Mouse (Mus musculus): Measurements from ENCODE around the gene Rabac1. TPM values are rescaled to one million over a fixed set of nuclear protein-coding genes. Genes with fewer than 3 reads are reported as not detected.

Rabac1 gene
- 73.1 and 73.7 TPM in 2 replicates for polyA plus RNA-seq (2016; fragmentation: Nextera tagmentation; extraction: Ambion mirVana)

GRCm38 (mm10) chr7:24971972-24972893 is at the start of gene Rabac1:
Gene Rabac1 (minus strand): TSS chr7:24972754.
- Histone ChIP-seq H3K27ac (peak within 1 kb of the TSS; percentile 85), H3K4me1 (peaks cover 15% of the 10 kb centered on the region), H3K36me3 (replicated peaks) (no peaks in the 10 kb centered on the region), H3K4me3 (peak within 1 kb of the TSS; percentile 72), H3K9me3 (no peaks in the 10 kb centered on the region), H3K27me3 (ENCODE audit: poor library complexity, severe bottlenecking) (no peaks in the 10 kb centered on the region)
- peak; percentile 87 for DNase-seq (ENCODE audit: extremely low spot score, low spot score)
- WGBS, result under 1% methylated on average over 45 of the region's 45 CpGs

GRCm38 (mm10) chr7:25011592-25011991 is 39.0 kb upstream of the Rabac1 start:
- H3K4me1 ChIP-seq, result peaks cover 40% of the 10 kb centered on the region
- peaks cover 53% of the 10 kb centered on the region for H3K36me3 ChIP-seq (replicated peaks)
- WGBS, result 72% methylated on average over 7 of the region's 7 CpGs
- H3K4me3 ChIP-seq, result no peak overlapping the region
- H3K27ac ChIP-seq, result no peak overlapping the region
- no peak for DNase-seq (ENCODE audit: extremely low spot score, low spot score)
- peaks cover 67% of the 10 kb centered on the region for H3K27me3 ChIP-seq (ENCODE audit: poor library complexity, severe bottlenecking)
- H3K9me3 ChIP-seq, result no peaks in the 10 kb centered on the region

GRCm38 (mm10) chr7:25010090-25010913 is 37.7 kb upstream of the Rabac1 start:
- peaks cover 40% of the 10 kb centered on the region for H3K36me3 ChIP-seq (replicated peaks)
- DNase-seq (ENCODE audit: extremely low spot score, low spot score), result peak; percentile 73
- peak overlapping the region; percentile 54 for H3K4me3 ChIP-seq
- no peaks in the 10 kb centered on the region for H3K9me3 ChIP-seq
- peaks cover 50% of the 10 kb centered on the region for H3K4me1 ChIP-seq
- peak overlapping the region; percentile 35; the same call in 1 of the 2 replicates for H3K27ac ChIP-seq
- under 1% methylated on average over 87 of the region's 97 CpGs for WGBS
- H3K27me3 ChIP-seq (ENCODE audit: poor library complexity, severe bottlenecking), result peaks cover 80% of the 10 kb centered on the region

- no peaks in the 10 kb centered on the region for H3K9me3 ChIP-seq
- peak overlapping the region; percentile 22; the same call in 1 of the 2 replicates for H3K27ac ChIP-seq
- no peak for DNase-seq (ENCODE audit: extremely low spot score, low spot score)
- peak overlapping the region; percentile 54 for H3K4me3 ChIP-seq
- H3K36me3 ChIP-seq (replicated peaks), result peaks cover 29% of the 10 kb centered on the region
- H3K27me3 ChIP-seq (ENCODE audit: poor library complexity, severe bottlenecking), result peaks cover 91% of the 10 kb centered on the region
- WGBS, result 8% methylated on average over 20 of the region's 20 CpGs
- peaks cover 58% of the 10 kb centered on the region for H3K4me1 ChIP-seq
These were observed 36.6 kb upstream of the Rabac1 start for GRCm38 (mm10) chr7:25009099-25009700.

GRCm38 (mm10) chr7:25008635-25009034 is 36.1 kb upstream of the Rabac1 start:
- H3K27ac ChIP-seq, result peak overlapping the region; percentile 22; the same call in 1 of the 2 replicates
- DNase-seq (ENCODE audit: extremely low spot score, low spot score), result peak; percentile 70
- peak overlapping the region; percentile 54 for H3K4me3 ChIP-seq
- peaks cover 23% of the 10 kb centered on the region for H3K36me3 ChIP-seq (replicated peaks)
- H3K27me3 ChIP-seq (ENCODE audit: poor library complexity, severe bottlenecking), result peaks cover 97% of the 10 kb centered on the region
- no peaks in the 10 kb centered on the region for H3K9me3 ChIP-seq
- peaks cover 60% of the 10 kb centered on the region for H3K4me1 ChIP-seq
- WGBS, result under 1% methylated on average over 17 of the region's 17 CpGs

GRCm38 (mm10) chr7:25007609-25008374 is 35.2 kb upstream of the Rabac1 start:
- Histone ChIP-seq H3K27me3 (ENCODE audit: poor library complexity, severe bottlenecking) (peaks cover 100% of the 10 kb centered on the region), H3K4me3 (peak overlapping the region; percentile 54; the same call in 1 of the 2 replicates), H3K27ac (0 out of 2 replicates have a peak overlapping the region, but pooled peaks have one; percentile 22), H3K9me3 (no peaks in the 10 kb centered on the region), H3K4me1 (peaks cover 69% of the 10 kb centered on the region), H3K36me3 (replicated peaks) (peaks cover 15% of the 10 kb centered on the region)
- WGBS, result 23% methylated on average over 8 of the region's 8 CpGs
- DNase-seq (ENCODE audit: extremely low spot score, low spot score), result no peak

- Histone ChIP-seq H3K9me3 (no peaks in the 10 kb centered on the region), H3K36me3 (replicated peaks) (peaks cover 4% of the 10 kb centered on the region), H3K4me1 (peaks cover 70% of the 10 kb centered on the region), H3K27ac (no peak overlapping the region), H3K27me3 (ENCODE audit: poor library complexity, severe bottlenecking) (peaks cover 93% of the 10 kb centered on the region), H3K4me3 (no peak overlapping the region)
- no peak for DNase-seq (ENCODE audit: extremely low spot score, low spot score)
- WGBS, result 82% methylated on average over 12 of the region's 12 CpGs
These were observed 34.2 kb upstream of the Rabac1 start for GRCm38 (mm10) chr7:25006586-25007364.

GRCm38 (mm10) chr7:25006171-25006570 is 33.6 kb upstream of the Rabac1 start:
- 70% methylated on average over 3 of the region's 3 CpGs for WGBS
- H3K4me1 ChIP-seq, result peaks cover 70% of the 10 kb centered on the region
- H3K27ac ChIP-seq, result peak overlapping the region; percentile 76; the same call in 1 of the 2 replicates
- peaks cover 87% of the 10 kb centered on the region for H3K27me3 ChIP-seq (ENCODE audit: poor library complexity, severe bottlenecking)
- no peaks in the 10 kb centered on the region for H3K9me3 ChIP-seq
- no peak for DNase-seq (ENCODE audit: extremely low spot score, low spot score)
- H3K4me3 ChIP-seq, result peak overlapping the region; percentile 57
- no peaks in the 10 kb centered on the region for H3K36me3 ChIP-seq (replicated peaks)

GRCm38 (mm10) chr7:25005421-25006065 is 33.0 kb upstream of the Rabac1 start, which contains the start of gene Atp1a3:
Gene Atp1a3 (minus strand): TSS chr7:25005958.
- WGBS, result under 1% methylated on average over 54 of the region's 54 CpGs

GRCm38 (mm10) chr7:25004806-25005205 is 32.3 kb upstream of the Rabac1 start:
- WGBS, result 45% methylated on average over 7 of the region's 9 CpGs
- 0 out of 2 replicates have a peak overlapping the region, but pooled peaks have one; percentile 76 for H3K27ac ChIP-seq

More at GRCm38 (mm10) chr7:25005421-25006065, 33.0 kb upstream of the Rabac1 start, which contains the start of gene Atp1a3:
- Histone ChIP-seq H3K9me3 (no peaks in the 10 kb centered on the region), H3K4me3 (peak within 1 kb of the TSS; percentile 57), H3K27ac (peak within 1 kb of the TSS; percentile 76), H3K36me3 (replicated peaks) (no peaks in the 10 kb centered on the region), H3K4me1 (peaks cover 65% of the 10 kb centered on the region), H3K27me3 (ENCODE audit: poor library complexity, severe bottlenecking) (peaks cover 81% of the 10 kb centered on the region)
- DNase-seq (ENCODE audit: extremely low spot score, low spot score), result peak; percentile 54

More at GRCm38 (mm10) chr7:25004806-25005205, 32.3 kb upstream of the Rabac1 start:
- DNase-seq (ENCODE audit: extremely low spot score, low spot score), result no peak
- Histone ChIP-seq H3K4me3 (peak overlapping the region; percentile 57), H3K9me3 (no peaks in the 10 kb centered on the region), H3K36me3 (replicated peaks) (no peaks in the 10 kb centered on the region), H3K4me1 (peaks cover 58% of the 10 kb centered on the region), H3K27me3 (ENCODE audit: poor library complexity, severe bottlenecking) (peaks cover 73% of the 10 kb centered on the region)
